Mouse (Mus musculus): ENCODE results near the gene Araf. TPM values are rescaled to one million over a fixed set of nuclear protein-coding genes. Genes with fewer than 3 reads are reported as not detected.

Araf gene
- polyA plus RNA-seq, 1 experiment from 2014 or later, result 102 TPM

Small RNA genes within 50 kb of the gene (microRNA-seq; reads per million reads assigned to microRNA genes)
- gene Gm24824 (not detected), gene Mir5617 (not detected)

Other genes with a start within 250 kb of the Araf start
- 2.0 and 3.0 TPM in 2 replicates for gene Rgn, start 248.0 kb upstream of the Araf start, polyA plus RNA-seq (2015; fragmentation: Nextera tagmentation; extraction: Ambion mirVana)
- gene Rbm10, start 180.3 kb upstream of the Araf start, polyA plus RNA-seq (2015; fragmentation: Nextera tagmentation; extraction: Ambion mirVana), result 71.8 and 76.9 TPM in 2 replicates
- 232 and 245 TPM in 2 replicates for gene Ndufb11, start 180.2 kb upstream of the Araf start, polyA plus RNA-seq (2015; fragmentation: Nextera tagmentation; extraction: Ambion mirVana)
- gene Uba1, start 139.5 kb upstream of the Araf start, polyA plus RNA-seq (2015; fragmentation: Nextera tagmentation; extraction: Ambion mirVana), result 203 and 207 TPM in 2 replicates
- gene Cdk16, start 109.9 kb upstream of the Araf start, polyA plus RNA-seq (2015; fragmentation: Nextera tagmentation; extraction: Ambion mirVana), result 109 and 113 TPM in 2 replicates
- 38.1 and 38.7 TPM in 2 replicates for gene Usp11, start 93.9 kb upstream of the Araf start, polyA plus RNA-seq (2015; fragmentation: Nextera tagmentation; extraction: Ambion mirVana)
- gene Timp1, start 72.4 kb downstream of the Araf start, polyA plus RNA-seq (2015; fragmentation: Nextera tagmentation; extraction: Ambion mirVana), result 26.4 and 27.0 TPM in 2 replicates
- 0.21 and 0.39 TPM in 2 replicates for gene Syn1, start 123.2 kb downstream of the Araf start, polyA plus RNA-seq (2015; fragmentation: Nextera tagmentation; extraction: Ambion mirVana)
- 7.0 and 7.4 TPM in 2 replicates for gene Cfp, start 133.7 kb downstream of the Araf start, polyA plus RNA-seq (2015; fragmentation: Nextera tagmentation; extraction: Ambion mirVana)
- 10.9 and 12.5 TPM in 2 replicates for gene Elk1, start 152.8 kb downstream of the Araf start, polyA plus RNA-seq (2015; fragmentation: Nextera tagmentation; extraction: Ambion mirVana)
- gene Uxt, start 164.2 kb downstream of the Araf start, polyA plus RNA-seq (2015; fragmentation: Nextera tagmentation; extraction: Ambion mirVana), result 49.7 and 49.9 TPM in 2 replicates

All from lung, embryonic 15.5 days (tissue).